Mouse (Mus musculus) hindbrain, embryonic 12.5 days (tissue): Measurements from ENCODE around the gene Rnf5. TPM values are rescaled to one million over a fixed set of nuclear protein-coding genes. Genes with fewer than 3 reads are reported as not detected.
A peak's percentile ranks its signal among the peaks of the same experiment; 100 is the strongest.

Source experiments
- ATAC-seq: fragments of 200-750 bp; cut with Nextera tagmentation; 2 replicates; pipeline ENCODE4 v1.8.0; 2017; ENCODE audit warnings: moderate TSS enrichment; ENCODE audit not compliant: low FRiP score
- H3K27ac ChIP-seq: fragments of 300-500 bp; sonication (generic); 2 replicates; pipeline ENCODE4 v1.5.1; 2016; ENCODE audit warnings: mild to moderate bottlenecking
- H3K27me3 ChIP-seq: fragments of 300-500 bp; sonication (generic); 2 replicates; pipeline ENCODE4 v1.6.1; 2016; ENCODE audit warnings: mild to moderate bottlenecking
- H3K36me3 ChIP-seq: fragments of 300-500 bp; sonication (generic); 2 replicates; pipeline ENCODE4 v1.6.1; 2016; ENCODE audit warnings: mild to moderate bottlenecking
- H3K4me1 ChIP-seq: fragments of 300-500 bp; sonication (generic); 2 replicates; pipeline ENCODE4 v1.6.1; 2016
- H3K4me2 ChIP-seq: fragments of 300-500 bp; sonication (generic); replicated peaks from 2 replicates; pipeline ENCODE4 v1.6.1; 2016; ENCODE audit warnings: mild to moderate bottlenecking
- H3K4me3 ChIP-seq: fragments of 300-500 bp; sonication (generic); 2 replicates; pipeline ENCODE4 v1.5.1; 2016; ENCODE audit warnings: mild to moderate bottlenecking
- H3K9ac ChIP-seq: fragments of 300-500 bp; sonication (generic); 2 replicates; pipeline ENCODE4 v1.6.1; 2016; ENCODE audit warnings: mild to moderate bottlenecking, moderate library complexity
- H3K9me3 ChIP-seq: fragments of 300-500 bp; sonication (generic); replicated peaks from 2 replicates; pipeline ENCODE4 v1.6.1; 2016; ENCODE audit warnings: mild to moderate bottlenecking
- WGBS: fragments of 180-500 bp; shearing (Covaris S2); methylation state at CpG from one replicate; pipeline ENCODE4 v1.1.7; 2016; 5-methylcytosine and 5-hydroxymethylcytosine counted together
- polyA plus RNA-seq: library from polyadenylated mRNA; unstranded; fragments of >200 nt; fragmentation: Nextera tagmentation; extraction: Ambion mirVana; gene quantifications from 2 replicates; pipeline ENCODE4 v1.2.1, GENCODE M21; 2016

Rnf5 gene
- polyA plus RNA-seq, 1 experiment from 2014 or later: 214 TPM

- Histone ChIP-seq H3K27ac (no peak within 1 kb of the TSS), H3K4me2 (no peak within 1 kb of the TSS), H3K27me3 (no peaks in the 10 kb centered on the region), H3K4me3 (no peak within 1 kb of the TSS), H3K9me3 (no peaks in the 10 kb centered on the region), H3K36me3 (peaks cover 44% of the 10 kb centered on the region), H3K9ac (no peak within 1 kb of the TSS), H3K4me1 (peaks cover 47% of the 10 kb centered on the region)
- 26% methylated on average over 5 of the region's 6 CpGs for WGBS
- ATAC-seq: no peak
Observed at GRCm38 (mm10) chr17:34597566-34598095, 5.9 kb downstream of the Rnf5 start, which contains the start of gene Ager. Gene Ager, plus strand, starts transcription at chr17:34597862.

- Histone ChIP-seq H3K27ac (no peak overlapping the region), H3K4me2 (no peak overlapping the region), H3K36me3 (peaks cover 38% of the 10 kb centered on the region), H3K4me1 (peaks cover 44% of the 10 kb centered on the region), H3K9ac (no peak overlapping the region), H3K4me3 (no peak overlapping the region), H3K9me3 (no peaks in the 10 kb centered on the region), H3K27me3 (no peaks in the 10 kb centered on the region)
- no peak for ATAC-seq
- 81% methylated on average over 8 of the region's 8 CpGs for WGBS
Observed at GRCm38 (mm10) chr17:34596098-34596497, 7.4 kb downstream of the Rnf5 start.

- Histone ChIP-seq H3K36me3 (peaks cover 26% of the 10 kb centered on the region), H3K4me3 (peak overlapping the region; percentile 79), H3K4me2 (peak overlapping the region; percentile 90), H3K9ac (peak overlapping the region; percentile 98), H3K9me3 (no peaks in the 10 kb centered on the region), H3K4me1 (peaks cover 65% of the 10 kb centered on the region), H3K27ac (peak overlapping the region; percentile 99), H3K27me3 (no peaks in the 10 kb centered on the region)
- WGBS: 47% methylated on average over 34 of the region's 34 CpGs
- no peak for ATAC-seq
Observed at GRCm38 (mm10) chr17:34593752-34594525, 9.6 kb downstream of the Rnf5 start.

- no peaks in the 10 kb centered on the region for H3K9me3 ChIP-seq
- H3K4me3 ChIP-seq: peak overlapping the region; percentile 79
- H3K4me1 ChIP-seq: peaks cover 67% of the 10 kb centered on the region
- peaks cover 26% of the 10 kb centered on the region for H3K36me3 ChIP-seq
- WGBS: 2% methylated on average over 30 of the region's 32 CpGs
- ATAC-seq: peak; percentile 12; the same call in 1 of the 2 replicates
- peak overlapping the region; percentile 99 for H3K27ac ChIP-seq
- H3K9ac ChIP-seq: peak overlapping the region; percentile 98
- H3K4me2 ChIP-seq: peak overlapping the region; percentile 90
- no peaks in the 10 kb centered on the region for H3K27me3 ChIP-seq
Observed at GRCm38 (mm10) chr17:34592581-34593549, 10.6 kb downstream of the Rnf5 start.

GRCm38 (mm10) chr17:34591994-34592375 lies 11.5 kb downstream of the Rnf5 start:
- Histone ChIP-seq H3K4me3 (peak overlapping the region; percentile 79), H3K4me1 (peaks cover 66% of the 10 kb centered on the region), H3K27ac (peak overlapping the region; percentile 99), H3K27me3 (no peaks in the 10 kb centered on the region), H3K4me2 (peak overlapping the region; percentile 90), H3K36me3 (peaks cover 26% of the 10 kb centered on the region), H3K9me3 (no peaks in the 10 kb centered on the region), H3K9ac (peak overlapping the region; percentile 98)
- under 1% methylated on average over 30 of the region's 35 CpGs for WGBS
- peak; percentile 51 for ATAC-seq

GRCm38 (mm10) chr17:34591029-34591993 lies 12.2 kb downstream of the Rnf5 start, which contains the start of gene Pbx2:
Gene Pbx2, plus strand, starts transcription at chr17:34591266.
- Histone ChIP-seq H3K27me3 (no peaks in the 10 kb centered on the region), H3K4me2 (peak within 1 kb of the TSS; percentile 90), H3K27ac (peak within 1 kb of the TSS; percentile 99), H3K4me1 (peaks cover 69% of the 10 kb centered on the region), H3K4me3 (peak within 1 kb of the TSS; percentile 79), H3K36me3 (peaks cover 23% of the 10 kb centered on the region), H3K9ac (peak within 1 kb of the TSS; percentile 98), H3K9me3 (no peaks in the 10 kb centered on the region)
- ATAC-seq: peak; percentile 23
- 2% methylated on average over 21 of the region's 21 CpGs for WGBS

GRCm38 (mm10) chr17:34590154-34590987 lies 13.1 kb downstream of the Rnf5 start:
- WGBS: 67% methylated on average over 15 of the region's 15 CpGs
- Histone ChIP-seq H3K36me3 (peaks cover 14% of the 10 kb centered on the region), H3K4me1 (peaks cover 73% of the 10 kb centered on the region), H3K27me3 (no peaks in the 10 kb centered on the region), H3K4me2 (peak overlapping the region; percentile 90), H3K4me3 (0 out of 2 replicates have a peak overlapping the region, but pooled peaks have one; percentile 4), H3K9ac (0 out of 2 replicates have a peak overlapping the region, but pooled peaks have one; percentile 98), H3K27ac (peak overlapping the region; percentile 99), H3K9me3 (no peaks in the 10 kb centered on the region)
- no peak for ATAC-seq

- H3K27ac ChIP-seq: peak within 1 kb of the TSS; percentile 99
- H3K36me3 ChIP-seq: peaks cover 7% of the 10 kb centered on the region
- H3K9me3 ChIP-seq: no peaks in the 10 kb centered on the region
- peaks cover 67% of the 10 kb centered on the region for H3K4me1 ChIP-seq
- no peaks in the 10 kb centered on the region for H3K27me3 ChIP-seq
- H3K9ac ChIP-seq: no peak within 1 kb of the TSS
- 0 out of 2 replicates have a peak within 1 kb of the TSS, but pooled peaks have one; percentile 4 for H3K4me3 ChIP-seq
- ATAC-seq: no peak
- peak within 1 kb of the TSS; percentile 90 for H3K4me2 ChIP-seq
- WGBS: 28% methylated on average over 7 of the region's 7 CpGs
Observed at GRCm38 (mm10) chr17:34589681-34590101, 13.8 kb downstream of the Rnf5 start, which contains the start of gene Gpsm3. Gene Gpsm3, plus strand, starts transcription at chr17:34589806.

GRCm38 (mm10) chr17:34589206-34589605 lies 14.3 kb downstream of the Rnf5 start:
- Histone ChIP-seq H3K36me3 (peaks cover 3% of the 10 kb centered on the region; the same call in 1 of the 2 replicates), H3K9me3 (no peaks in the 10 kb centered on the region), H3K9ac (no peak overlapping the region), H3K27me3 (no peaks in the 10 kb centered on the region), H3K27ac (0 out of 2 replicates have a peak overlapping the region, but pooled peaks have one; percentile 23), H3K4me2 (no peak overlapping the region), H3K4me1 (peaks cover 62% of the 10 kb centered on the region), H3K4me3 (no peak overlapping the region)
- 49% methylated on average over 7 of the region's 7 CpGs for WGBS
- no peak for ATAC-seq

GRCm38 (mm10) chr17:34588767-34589166 lies 14.7 kb downstream of the Rnf5 start:
- Histone ChIP-seq H3K27me3 (no peaks in the 10 kb centered on the region), H3K4me2 (no peak overlapping the region), H3K27ac (no peak overlapping the region), H3K9ac (no peak overlapping the region), H3K4me3 (no peak overlapping the region), H3K36me3 (no peaks in the 10 kb centered on the region), H3K9me3 (no peaks in the 10 kb centered on the region), H3K4me1 (peaks cover 58% of the 10 kb centered on the region)
- ATAC-seq: no peak
- WGBS: 74% methylated on average over 3 of the region's 3 CpGs
